Mouse (Mus musculus) kidney, embryonic 14.5 days (tissue): ENCODE data around the gene Nek8. TPM values are rescaled to one million over a fixed set of nuclear protein-coding genes. Genes with fewer than 3 reads are reported as not detected.

ENCODE experiments used
- ATAC-seq: fragments of 200-750 bp; cut with Nextera tagmentation; 2 replicates; pipeline ENCODE4 v1.8.0; 2017; ENCODE audit warnings: moderate number of reproducible peaks, mild to moderate bottlenecking, moderate TSS enrichment, moderate library complexity; ENCODE audit not compliant: low FRiP score, low TSS enrichment
- H3K27ac ChIP-seq: fragments of 300-500 bp; sonication (generic); 2 replicates; pipeline ENCODE4 v1.5.1; 2014; ENCODE audit warnings: low read depth, mild to moderate bottlenecking, low read length, moderate library complexity, mixed read lengths
- H3K27me3 ChIP-seq: fragments of 300-500 bp; sonication (generic); 2 replicates; pipeline ENCODE4 v1.6.1; 2014; ENCODE audit warnings: mild to moderate bottlenecking, low read length; ENCODE audit not compliant: control insufficient read depth, insufficient read depth
- H3K36me3 ChIP-seq: fragments of 300-500 bp; sonication (generic); 2 replicates; pipeline ENCODE4 v1.6.1; 2014; ENCODE audit warnings: low read length, mixed read lengths; ENCODE audit not compliant: control insufficient read depth, insufficient read depth
- H3K4me1 ChIP-seq: fragments of 300-500 bp; sonication (generic); 2 replicates; pipeline ENCODE4 v1.6.1; 2014; ENCODE audit warnings: low read length, mixed read lengths; ENCODE audit not compliant: control insufficient read depth, insufficient read depth
- H3K4me2 ChIP-seq: fragments of 300-500 bp; sonication (generic); replicated peaks from 2 replicates; pipeline ENCODE4 v1.6.1; 2014; ENCODE audit warnings: low read depth, mild to moderate bottlenecking, low read length
- H3K4me3 ChIP-seq: fragments of 300-500 bp; sonication (generic); 2 replicates; pipeline ENCODE4 v1.5.1; 2014; ENCODE audit warnings: mild to moderate bottlenecking, low read length
- H3K9ac ChIP-seq: fragments of 300-500 bp; sonication (generic); 2 replicates; pipeline ENCODE4 v1.6.1; 2014; ENCODE audit warnings: low read depth, mild to moderate bottlenecking, low read length, moderate library complexity
- H3K9me3 ChIP-seq: fragments of 300-500 bp; sonication (generic); 2 replicates; pipeline ENCODE4 v1.6.1; 2016; ENCODE audit warnings: low read length; ENCODE audit not compliant: control insufficient read depth
- WGBS: fragments of 180-500 bp; shearing (Covaris S2); extraction: QIAGEN DNeasy Blood & Tissue Kit; methylation state at CpG from one replicate; pipeline ENCODE4 v1.1.7; 2014; 5-methylcytosine and 5-hydroxymethylcytosine counted together
- polyA plus RNA-seq: library from polyadenylated mRNA; unstranded; fragments of >200 nt; fragmentation: Nextera tagmentation; extraction: Ambion mirVana; gene quantifications from 2 replicates; pipeline ENCODE4 v1.2.1, GENCODE M21; 2014

Gene Nek8
- polyA plus RNA-seq, 1 experiment from 2014 or later, result 20.6 TPM

- no peak overlapping the region for H3K9ac ChIP-seq
- H3K27ac ChIP-seq, result no peak overlapping the region
- no peak overlapping the region for H3K4me3 ChIP-seq
- H3K27me3 ChIP-seq, result no peaks in the 10 kb centered on the region
- peaks cover 3% of the 10 kb centered on the region; the same call in 1 of the 2 replicates for H3K4me1 ChIP-seq
- peaks cover 5% of the 10 kb centered on the region; the same call in 1 of the 2 replicates for H3K36me3 ChIP-seq
- no peak for ATAC-seq
- no peak overlapping the region for H3K4me2 ChIP-seq
- H3K9me3 ChIP-seq, result no peaks in the 10 kb centered on the region
- WGBS, result 89% methylated on average over 16 of the region's 16 CpGs
Measured at GRCm38 (mm10) chr11:78172034-78172747, 4.3 kb downstream of the Nek8 start.

GRCm38 (mm10) chr11:78171328-78171727 lies 5.1 kb downstream of the Nek8 start:
- Histone ChIP-seq H3K4me3 (no peak overlapping the region), H3K27ac (no peak overlapping the region), H3K36me3 (peaks cover 5% of the 10 kb centered on the region; the same call in 1 of the 2 replicates), H3K9me3 (no peaks in the 10 kb centered on the region), H3K9ac (no peak overlapping the region), H3K4me2 (no peak overlapping the region), H3K4me1 (peaks cover 7% of the 10 kb centered on the region), H3K27me3 (no peaks in the 10 kb centered on the region)
- ATAC-seq, result no peak
- 82% methylated on average over 4 of the region's 4 CpGs for WGBS

- H3K9me3 ChIP-seq, result no peaks in the 10 kb centered on the region
Measured at GRCm38 (mm10) chr11:78170306-78170705, 6.2 kb downstream of the Nek8 start.

GRCm38 (mm10) chr11:78168541-78169468 lies 7.7 kb downstream of the Nek8 start:
- WGBS, result 63% methylated on average over 19 of the region's 19 CpGs
- no peak overlapping the region for H3K4me2 ChIP-seq
- ATAC-seq, result no peak
- H3K27ac ChIP-seq, result 0 out of 2 replicates have a peak overlapping the region, but pooled peaks have one; percentile 7
- H3K9me3 ChIP-seq, result no peaks in the 10 kb centered on the region
- peaks cover 5% of the 10 kb centered on the region; the same call in 1 of the 2 replicates for H3K36me3 ChIP-seq
- H3K9ac ChIP-seq, result no peak overlapping the region
- H3K4me3 ChIP-seq, result 0 out of 2 replicates have a peak overlapping the region, but pooled peaks have one; percentile 2
- peaks cover 14% of the 10 kb centered on the region for H3K4me1 ChIP-seq
- H3K27me3 ChIP-seq, result no peaks in the 10 kb centered on the region

More at GRCm38 (mm10) chr11:78170306-78170705, 6.2 kb downstream of the Nek8 start:
- Histone ChIP-seq H3K27me3 (no peaks in the 10 kb centered on the region), H3K27ac (no peak overlapping the region), H3K4me1 (peaks cover 14% of the 10 kb centered on the region), H3K4me3 (no peak overlapping the region), H3K9ac (no peak overlapping the region), H3K4me2 (no peak overlapping the region), H3K36me3 (peaks cover 5% of the 10 kb centered on the region; the same call in 1 of the 2 replicates)
- no peak for ATAC-seq
- WGBS, result 78% methylated on average over 15 of the region's 15 CpGs

- no peak overlapping the region for H3K27ac ChIP-seq
- no peak for ATAC-seq
- peaks cover 3% of the 10 kb centered on the region; the same call in 1 of the 2 replicates for H3K36me3 ChIP-seq
Measured at GRCm38 (mm10) chr11:78167257-78167959, 9.1 kb downstream of the Nek8 start.

GRCm38 (mm10) chr11:78166640-78167039 lies 9.8 kb downstream of the Nek8 start:
- no peaks in the 10 kb centered on the region for H3K9me3 ChIP-seq
- ATAC-seq, result no peak
- H3K36me3 ChIP-seq, result peaks cover 9% of the 10 kb centered on the region
- 73% methylated on average over 6 of the region's 6 CpGs for WGBS
- H3K4me2 ChIP-seq, result no peak overlapping the region
- peak overlapping the region; percentile 89; the same call in 1 of the 2 replicates for H3K27ac ChIP-seq
- peak overlapping the region; percentile 4; the same call in 1 of the 2 replicates for H3K9ac ChIP-seq
- peaks cover 34% of the 10 kb centered on the region for H3K4me1 ChIP-seq
- no peak overlapping the region for H3K4me3 ChIP-seq
- H3K27me3 ChIP-seq, result no peaks in the 10 kb centered on the region

More at GRCm38 (mm10) chr11:78167257-78167959, 9.1 kb downstream of the Nek8 start:
- H3K4me1 ChIP-seq, result peaks cover 26% of the 10 kb centered on the region
- no peak overlapping the region for H3K4me2 ChIP-seq
- H3K27me3 ChIP-seq, result no peaks in the 10 kb centered on the region
- no peak overlapping the region for H3K9ac ChIP-seq
- 93% methylated on average over 14 of the region's 14 CpGs for WGBS
- no peak overlapping the region for H3K4me3 ChIP-seq
- H3K9me3 ChIP-seq, result no peaks in the 10 kb centered on the region

- H3K4me1 ChIP-seq, result peaks cover 34% of the 10 kb centered on the region
- peak overlapping the region; percentile 89 for H3K27ac ChIP-seq
- WGBS, result 40% methylated on average over 4 of the region's 4 CpGs
- peaks cover 14% of the 10 kb centered on the region for H3K36me3 ChIP-seq
- H3K4me2 ChIP-seq, result peak overlapping the region; percentile 75
- no peaks in the 10 kb centered on the region for H3K27me3 ChIP-seq
- no peak for ATAC-seq
- peak overlapping the region; percentile 100; the same call in 1 of the 2 replicates for H3K4me3 ChIP-seq
- no peaks in the 10 kb centered on the region for H3K9me3 ChIP-seq
- peak overlapping the region; percentile 99; the same call in 1 of the 2 replicates for H3K9ac ChIP-seq
Measured at GRCm38 (mm10) chr11:78166161-78166560, 10.3 kb downstream of the Nek8 start.

- H3K9me3 ChIP-seq, result no peaks in the 10 kb centered on the region
- H3K4me2 ChIP-seq, result peak overlapping the region; percentile 75
- 2% methylated on average over 16 of the region's 16 CpGs for WGBS
- no peaks in the 10 kb centered on the region for H3K27me3 ChIP-seq
- peak overlapping the region; percentile 100 for H3K4me3 ChIP-seq
- peaks cover 18% of the 10 kb centered on the region for H3K36me3 ChIP-seq
- ATAC-seq, result peak; percentile 24
- H3K4me1 ChIP-seq, result peaks cover 34% of the 10 kb centered on the region
- H3K27ac ChIP-seq, result peak overlapping the region; percentile 89
- peak overlapping the region; percentile 99 for H3K9ac ChIP-seq
Measured at GRCm38 (mm10) chr11:78165761-78166109, 10.7 kb downstream of the Nek8 start.
